Mouse (Mus musculus): Measurements from ENCODE around the gene Dmp1. TPM values are rescaled to one million over a fixed set of nuclear protein-coding genes. Genes with fewer than 3 reads are reported as not detected.

Dmp1 gene
- polyA plus RNA-seq, 1 experiment, result 2.2 TPM

DNA sequence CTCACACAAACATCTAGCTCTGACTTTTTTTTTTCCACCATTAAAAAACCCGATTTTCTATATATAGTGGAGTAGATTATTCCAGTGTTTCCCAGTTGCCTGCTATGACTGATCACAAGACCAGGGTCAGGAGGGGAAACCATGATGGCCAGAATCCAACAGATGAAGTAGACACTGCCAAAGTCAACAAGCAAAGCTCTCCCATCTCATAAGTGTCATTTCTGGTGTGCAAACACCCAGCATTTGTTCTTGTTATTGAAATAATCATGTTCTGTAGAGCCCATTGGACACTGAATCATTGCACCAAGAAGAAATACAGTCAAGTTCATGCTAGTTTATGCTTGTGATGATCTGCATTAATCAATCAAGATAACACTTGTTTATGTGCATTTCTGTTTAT, 41.0 kb upstream of the Dmp1 start:
- no peak overlapping the region for H3K4me3 ChIP-seq
- TF ChIP-seq MAX (IDR thresholded peaks at IDR 0.05; ENCODE audit: low read depth) (no peak), TCF12 (IDR thresholded peaks at IDR 0.05; ENCODE audit: insufficient read depth, poor library complexity, severe bottlenecking) (no peak)
- H3K79me2 ChIP-seq (ENCODE audit: control insufficient read depth, insufficient read depth), result no peaks in the 10 kb centered on the region

DNA sequence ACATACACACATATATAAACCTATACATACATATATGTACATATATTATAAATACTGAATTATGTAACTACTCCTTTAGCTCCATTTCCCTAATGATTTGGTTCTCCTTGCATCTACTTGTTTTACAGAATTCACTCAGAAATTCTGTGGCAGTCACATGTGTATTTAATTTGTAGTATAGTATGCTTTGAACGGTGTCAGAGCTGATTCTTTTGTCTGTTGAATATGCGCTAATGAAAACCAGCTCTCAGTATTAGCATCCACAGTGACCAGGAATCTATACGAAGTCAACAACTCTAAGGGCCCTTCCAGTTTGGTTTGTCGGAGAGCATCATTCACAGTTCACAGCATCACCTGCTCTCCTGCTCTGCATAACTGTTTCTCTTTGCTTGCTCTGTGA, 38.9 kb upstream of the Dmp1 start:
- H3K4me2 ChIP-seq (ENCODE audit: low read depth), result no peak overlapping the region
- H3K4me3 ChIP-seq, result no peak overlapping the region
- no peaks in the 10 kb centered on the region for H3K36me3 ChIP-seq (ENCODE audit: control insufficient read depth, insufficient read depth)
- H3K27me3 ChIP-seq (ENCODE audit: control insufficient read depth, insufficient read depth, insufficient read length), result peaks cover 5% of the 10 kb centered on the region
- H3ac ChIP-seq (ENCODE audit: control insufficient read depth, insufficient read length), result no peak overlapping the region
- no peak for TF ChIP-seq USF1 (IDR thresholded peaks at IDR 0.05; ENCODE audit: low read depth)
- no peak for TF ChIP-seq REST (IDR thresholded peaks at IDR 0.05; ENCODE audit: insufficient read depth, insufficient read length)
- no peak for TF ChIP-seq MYOD1 (IDR thresholded peaks at IDR 0.05; ENCODE audit: control insufficient read depth in 1 of 3, insufficient read length in 2 of 3, low read depth in 2 of 3)
- no peak for TF ChIP-seq MAX (IDR thresholded peaks at IDR 0.05; ENCODE audit: low read depth)
- TF ChIP-seq TCF12 (IDR thresholded peaks at IDR 0.05; ENCODE audit: insufficient read depth, poor library complexity, severe bottlenecking), result no peak
- no peak for TF ChIP-seq E2F4 (IDR thresholded peaks at IDR 0.05; ENCODE audit: insufficient read depth)
- no peak for TF ChIP-seq TCF3 (IDR thresholded peaks at IDR 0.05; ENCODE audit: insufficient read length, low read depth)
- TF ChIP-seq MYOG (IDR thresholded peaks at IDR 0.05; ENCODE audit: control insufficient read depth in 1 of 3, insufficient read depth in 1 of 3, insufficient read length in 2 of 3, low read depth in 2 of 3), result no peak
- no peak for TF ChIP-seq POLR2AphosphoS2 (IDR thresholded peaks at IDR 0.05; ENCODE audit: insufficient read length, low read depth)
- TF ChIP-seq CEBPB (IDR thresholded peaks at IDR 0.05; ENCODE audit: insufficient read depth, poor library complexity, severe bottlenecking), result no peak
- TF ChIP-seq POLR2A (IDR thresholded peaks at IDR 0.05; ENCODE audit: insufficient read length, low read depth), result no peak
- TF ChIP-seq SRF (IDR thresholded peaks at IDR 0.05; ENCODE audit: control insufficient read depth, insufficient read length, low read depth), result no peak
- H3K79me2 ChIP-seq (ENCODE audit: control insufficient read depth, insufficient read depth), result no peaks in the 10 kb centered on the region

More for the DNA sequence above, 41.0 kb upstream of the Dmp1 start:
- Histone ChIP-seq H3K27me3 (ENCODE audit: control insufficient read depth, insufficient read depth, insufficient read length) (peaks cover 5% of the 10 kb centered on the region), H3K36me3 (ENCODE audit: control insufficient read depth, insufficient read depth) (no peaks in the 10 kb centered on the region), H3K4me2 (ENCODE audit: low read depth) (no peak overlapping the region), H3ac (ENCODE audit: control insufficient read depth, insufficient read length) (no peak overlapping the region)

DNA sequence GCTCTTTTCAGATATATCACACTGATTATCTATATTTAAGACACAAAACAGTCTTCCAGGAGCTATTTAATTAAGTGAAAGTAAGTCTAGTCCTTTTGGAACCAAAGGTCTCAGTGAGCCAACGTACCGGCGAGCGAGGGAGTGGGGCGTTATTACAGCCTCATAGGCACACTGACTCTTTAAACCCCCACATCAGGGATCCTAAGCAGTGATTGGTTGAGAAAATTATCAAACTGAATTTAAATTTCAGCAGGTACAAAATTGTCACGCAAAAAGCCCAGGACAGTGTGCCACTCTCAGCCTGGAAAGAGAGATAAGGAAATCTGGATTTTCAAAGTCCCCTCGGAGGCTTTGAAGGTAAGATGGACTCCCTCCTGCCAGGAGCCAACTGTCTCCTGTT, 32.0 kb upstream of the Dmp1 start, which contains the start of gene Dspp:
Gene Dspp, plus strand, starts transcription at position 301 of the 400 bp plus-strand sequence.
- peaks cover 5% of the 10 kb centered on the region for H3K27me3 ChIP-seq (ENCODE audit: control insufficient read depth, insufficient read depth, insufficient read length)
- TF ChIP-seq USF1 (IDR thresholded peaks at IDR 0.05; ENCODE audit: low read depth), result no peak
- TF ChIP-seq CEBPB (IDR thresholded peaks at IDR 0.05; ENCODE audit: insufficient read depth, poor library complexity, severe bottlenecking), result no peak
- no peak for TF ChIP-seq MYOD1 (IDR thresholded peaks at IDR 0.05; ENCODE audit: control insufficient read depth in 1 of 3, insufficient read length in 2 of 3, low read depth in 2 of 3)
- no peak for TF ChIP-seq E2F4 (IDR thresholded peaks at IDR 0.05; ENCODE audit: insufficient read depth)
- no peak for TF ChIP-seq MYOG (IDR thresholded peaks at IDR 0.05; ENCODE audit: control insufficient read depth in 1 of 3, insufficient read depth in 1 of 3, insufficient read length in 2 of 3, low read depth in 2 of 3)
- TF ChIP-seq TCF3 (IDR thresholded peaks at IDR 0.05; ENCODE audit: insufficient read length, low read depth), result no peak
- TF ChIP-seq TCF12 (IDR thresholded peaks at IDR 0.05; ENCODE audit: insufficient read depth, poor library complexity, severe bottlenecking), result no peak
- TF ChIP-seq POLR2A (IDR thresholded peaks at IDR 0.05; ENCODE audit: insufficient read length, low read depth), result no peak
- no peak for TF ChIP-seq SRF (IDR thresholded peaks at IDR 0.05; ENCODE audit: control insufficient read depth, insufficient read length, low read depth)
- TF ChIP-seq POLR2AphosphoS2 (IDR thresholded peaks at IDR 0.05; ENCODE audit: insufficient read length, low read depth), result no peak
- no peak for TF ChIP-seq REST (IDR thresholded peaks at IDR 0.05; ENCODE audit: insufficient read depth, insufficient read length)
- H3K4me3 ChIP-seq, result no peak within 1 kb of the TSS
- no peaks in the 10 kb centered on the region for H3K79me2 ChIP-seq (ENCODE audit: control insufficient read depth, insufficient read depth)
- H3K4me2 ChIP-seq (ENCODE audit: low read depth), result no peak within 1 kb of the TSS
- no peak within 1 kb of the TSS for H3ac ChIP-seq (ENCODE audit: control insufficient read depth, insufficient read length)
- no peaks in the 10 kb centered on the region for H3K36me3 ChIP-seq (ENCODE audit: control insufficient read depth, insufficient read depth)

DNA sequence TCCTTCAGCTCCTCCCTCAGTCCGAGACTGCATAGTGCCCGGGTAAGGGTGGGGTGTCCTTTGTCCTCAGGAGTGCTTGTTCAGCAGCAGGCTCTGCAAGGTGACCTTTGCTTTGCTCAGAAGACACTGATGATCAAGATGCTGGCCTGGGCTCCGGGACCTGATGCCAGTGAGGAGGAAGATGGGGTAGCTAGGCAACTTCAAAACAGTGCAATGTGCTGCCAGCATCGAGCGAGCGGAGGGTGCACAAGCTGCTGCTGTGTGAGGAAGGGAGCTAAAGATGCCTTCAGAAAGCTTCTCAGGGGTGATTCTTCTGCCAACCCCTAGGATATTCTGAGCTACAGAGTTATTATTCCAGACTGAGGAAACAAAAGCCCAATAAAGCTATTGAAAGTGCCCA, 29.3 kb upstream of the Dmp1 start:
- Histone ChIP-seq H3K79me2 (ENCODE audit: control insufficient read depth, insufficient read depth) (no peaks in the 10 kb centered on the region), H3K36me3 (ENCODE audit: control insufficient read depth, insufficient read depth) (no peaks in the 10 kb centered on the region), H3K27me3 (ENCODE audit: control insufficient read depth, insufficient read depth, insufficient read length) (no peaks in the 10 kb centered on the region), H3K4me3 (no peak overlapping the region), H3K4me2 (ENCODE audit: low read depth) (no peak overlapping the region), H3ac (ENCODE audit: control insufficient read depth, insufficient read length) (no peak overlapping the region)
- no peak for TF ChIP-seq REST (IDR thresholded peaks at IDR 0.05; ENCODE audit: insufficient read depth, insufficient read length)
- no peak for TF ChIP-seq E2F4 (IDR thresholded peaks at IDR 0.05; ENCODE audit: insufficient read depth)
- TF ChIP-seq POLR2AphosphoS2 (IDR thresholded peaks at IDR 0.05; ENCODE audit: insufficient read length, low read depth), result no peak
- TF ChIP-seq MYOD1 (IDR thresholded peaks at IDR 0.05; ENCODE audit: control insufficient read depth in 1 of 3, insufficient read length in 2 of 3, low read depth in 2 of 3), result no peak
- TF ChIP-seq CEBPB (IDR thresholded peaks at IDR 0.05; ENCODE audit: insufficient read depth, poor library complexity, severe bottlenecking), result no peak
- no peak for TF ChIP-seq POLR2A (IDR thresholded peaks at IDR 0.05; ENCODE audit: insufficient read length, low read depth)
- TF ChIP-seq USF1 (IDR thresholded peaks at IDR 0.05; ENCODE audit: low read depth), result no peak

DNA sequence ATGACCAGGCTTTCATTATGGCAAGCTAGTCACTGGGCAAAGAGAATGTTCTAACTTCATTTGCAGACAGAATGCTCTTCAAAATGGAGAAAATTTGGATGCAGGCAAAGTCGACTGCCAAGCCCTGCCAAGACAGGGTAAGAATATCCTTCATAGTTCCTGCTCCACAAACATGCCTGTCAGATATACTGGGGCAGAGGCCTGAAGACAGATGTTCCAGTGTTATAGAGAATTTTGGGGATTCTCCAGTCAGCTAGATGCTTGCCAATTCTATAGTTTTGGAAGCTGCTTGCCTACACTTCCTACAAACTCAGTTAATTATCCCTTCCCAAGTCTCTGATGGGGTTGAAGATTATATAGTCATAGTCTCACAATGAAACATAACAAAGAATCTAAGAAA, 18.7 kb upstream of the Dmp1 start:
- Histone ChIP-seq H3K4me3 (no peak overlapping the region), H3K27me3 (ENCODE audit: control insufficient read depth, insufficient read depth, insufficient read length) (no peaks in the 10 kb centered on the region), H3K79me2 (ENCODE audit: control insufficient read depth, insufficient read depth) (no peaks in the 10 kb centered on the region), H3K4me2 (ENCODE audit: low read depth) (no peak overlapping the region), H3K36me3 (ENCODE audit: control insufficient read depth, insufficient read depth) (no peaks in the 10 kb centered on the region), H3ac (ENCODE audit: control insufficient read depth, insufficient read length) (no peak overlapping the region)
- TF ChIP-seq POLR2AphosphoS2 (IDR thresholded peaks at IDR 0.05; ENCODE audit: insufficient read length, low read depth) (no peak), POLR2A (IDR thresholded peaks at IDR 0.05; ENCODE audit: insufficient read length, low read depth) (no peak), TCF3 (IDR thresholded peaks at IDR 0.05; ENCODE audit: insufficient read length, low read depth) (no peak), MYOD1 (IDR thresholded peaks at IDR 0.05; ENCODE audit: control insufficient read depth in 1 of 3, insufficient read length in 2 of 3, low read depth in 2 of 3) (no peak), TCF12 (IDR thresholded peaks at IDR 0.05; ENCODE audit: insufficient read depth, poor library complexity, severe bottlenecking) (no peak), USF1 (IDR thresholded peaks at IDR 0.05; ENCODE audit: low read depth) (no peak), SRF (IDR thresholded peaks at IDR 0.05; ENCODE audit: control insufficient read depth, insufficient read length, low read depth) (no peak), CEBPB (IDR thresholded peaks at IDR 0.05; ENCODE audit: insufficient read depth, poor library complexity, severe bottlenecking) (no peak), MYOG (IDR thresholded peaks at IDR 0.05; ENCODE audit: control insufficient read depth in 1 of 3, insufficient read depth in 1 of 3, insufficient read length in 2 of 3, low read depth in 2 of 3) (no peak), MAX (IDR thresholded peaks at IDR 0.05; ENCODE audit: low read depth) (no peak), REST (IDR thresholded peaks at IDR 0.05; ENCODE audit: insufficient read depth, insufficient read length) (no peak), E2F4 (IDR thresholded peaks at IDR 0.05; ENCODE audit: insufficient read depth) (no peak)
